14 mouse cellular contexts compared by ENCODE assay signal in the genomic region with DNA sequence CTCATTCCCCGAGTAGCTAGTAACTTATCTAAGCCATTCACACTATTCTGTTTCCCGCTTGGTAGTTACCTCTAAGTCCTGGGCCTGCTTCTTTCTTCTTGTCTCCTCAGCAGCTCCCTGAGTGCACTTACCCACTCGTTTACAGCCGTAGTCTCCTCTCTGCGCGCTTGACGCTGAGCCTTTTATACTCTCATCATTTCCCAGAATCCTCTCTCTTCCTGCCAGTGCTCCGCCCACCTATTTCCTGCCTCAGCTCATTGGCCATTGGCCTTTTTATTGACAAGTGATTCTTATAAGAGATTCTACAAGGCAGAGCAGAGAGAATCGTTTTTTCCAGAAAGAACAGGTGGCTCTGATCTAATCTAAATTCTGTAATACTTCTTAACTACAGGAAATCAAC.
"Had no signal": no experiment of that assay in that cellular context is flagged by ENCODE, and none has a peak within 500 bp of the region (broad histone marks: within the 10 kb centered on the region; RNA-seq: fewer than 3 reads in every experiment).

No protein-coding gene starts in this region.

- H3K27ac ChIP-seq: kidney, embryonic 15.5 days; liver, embryonic 12.5 days; macrophage; midbrain, embryonic 15.5 days; neural tube, embryonic 13.5 days had no signal

- H3K4me3 ChIP-seq: kidney, embryonic 15.5 days; liver, embryonic 12.5 days; megakaryocyte, embryonic 14.5 days; midbrain, embryonic 15.5 days; neural tube, embryonic 13.5 days had no signal

- H3K9ac ChIP-seq: kidney, embryonic 15.5 days; liver, embryonic 12.5 days; lung, embryonic 14.5 days; midbrain, embryonic 15.5 days; neural tube, embryonic 13.5 days had no signal

- H3K36me3 ChIP-seq: kidney, embryonic 15.5 days; midbrain, embryonic 15.5 days; neural tube, embryonic 13.5 days had no signal

- DNase-seq: kidney, postnatal 14 days; left cerebral cortex, postnatal 4 days; lung, embryonic 14.5 days; lung, postnatal 10 days; right cerebral cortex, adult 18-20 months; right cerebral cortex, postnatal 25 days; thymus, postnatal 4 days had no signal

- H3K4me2 ChIP-seq: kidney, embryonic 15.5 days; liver, embryonic 12.5 days; lung, embryonic 14.5 days; midbrain, embryonic 11.5 days; midbrain, embryonic 15.5 days; neural tube, embryonic 13.5 days had no signal

- ATAC-seq: liver, embryonic 12.5 days; midbrain, embryonic 15.5 days had no signal

- H3K9me3 ChIP-seq: kidney, embryonic 15.5 days; megakaryocyte, embryonic 14.5 days; midbrain, embryonic 15.5 days; neural tube, embryonic 13.5 days had no signal

- H3K27me3 ChIP-seq: kidney, embryonic 15.5 days; liver, embryonic 12.5 days; megakaryocyte, embryonic 14.5 days; midbrain, embryonic 15.5 days; neural tube, embryonic 13.5 days had no signal
